Mouse (Mus musculus) liver, embryonic 16.5 days (tissue): Measurements from ENCODE around the gene Elf2. TPM values are rescaled to one million over a fixed set of nuclear protein-coding genes. Genes with fewer than 3 reads are reported as not detected.

Source experiments
- ATAC-seq: fragments of 200-750 bp; cut with Nextera tagmentation; 2 replicates; pipeline ENCODE4 v1.8.0; 2017; ENCODE audit warnings: low read depth, mild to moderate bottlenecking, moderate number of reproducible peaks, moderate library complexity
- H3K27ac ChIP-seq: fragments of 300-500 bp; sonication (generic); 2 replicates; pipeline ENCODE4 v1.5.1; 2014; ENCODE audit warnings: mild to moderate bottlenecking, low read length
- H3K27me3 ChIP-seq: fragments of 300-500 bp; sonication (generic); 2 replicates; pipeline ENCODE4 v1.6.1; 2014; ENCODE audit warnings: low read depth, low read length, mixed read lengths; ENCODE audit not compliant: control insufficient read depth, insufficient read depth
- H3K36me3 ChIP-seq: fragments of 300-500 bp; sonication (generic); 2 replicates; pipeline ENCODE4 v1.6.1; 2014; ENCODE audit warnings: mild to moderate bottlenecking; ENCODE audit not compliant: control insufficient read depth, insufficient read depth
- H3K4me1 ChIP-seq: fragments of 300-500 bp; sonication (generic); 2 replicates; pipeline ENCODE4 v1.6.1; 2014; ENCODE audit warnings: low read depth, low read length, mixed read lengths; ENCODE audit not compliant: control insufficient read depth
- H3K4me2 ChIP-seq: fragments of 300-500 bp; sonication (generic); 2 replicates; pipeline ENCODE4 v1.6.1; 2014; ENCODE audit warnings: low read depth, low read length, mixed read lengths
- H3K4me3 ChIP-seq: fragments of 300-500 bp; sonication (generic); 2 replicates; pipeline ENCODE4 v1.5.1; 2014; ENCODE audit warnings: low read depth, mild to moderate bottlenecking, low read length
- H3K9ac ChIP-seq: fragments of 300-500 bp; sonication (generic); 2 replicates; pipeline ENCODE4 v1.6.1; 2014; ENCODE audit warnings: low read depth, low read length
- H3K9me3 ChIP-seq: fragments of 300-500 bp; sonication (generic); replicated peaks from 2 replicates; pipeline ENCODE4 v1.6.1; 2016; ENCODE audit warnings: low read length; ENCODE audit not compliant: control insufficient read depth
- WGBS: fragments of 180-500 bp; shearing (Covaris S2); extraction: QIAGEN DNeasy Blood & Tissue Kit; methylation state at CpG from one replicate; pipeline ENCODE4 v1.1.7; 2014; ENCODE audit not compliant: insufficient replicate concordance; 5-methylcytosine and 5-hydroxymethylcytosine counted together
- polyA plus RNA-seq: library from polyadenylated mRNA; unstranded; fragments of >200 nt; fragmentation: Nextera tagmentation; extraction: Ambion mirVana; gene quantifications from 2 replicates; pipeline ENCODE4 v1.2.1, GENCODE M21; 2015

Gene Elf2
- polyA plus RNA-seq, 1 experiment from 2014 or later: 19.0 TPM

DNA sequence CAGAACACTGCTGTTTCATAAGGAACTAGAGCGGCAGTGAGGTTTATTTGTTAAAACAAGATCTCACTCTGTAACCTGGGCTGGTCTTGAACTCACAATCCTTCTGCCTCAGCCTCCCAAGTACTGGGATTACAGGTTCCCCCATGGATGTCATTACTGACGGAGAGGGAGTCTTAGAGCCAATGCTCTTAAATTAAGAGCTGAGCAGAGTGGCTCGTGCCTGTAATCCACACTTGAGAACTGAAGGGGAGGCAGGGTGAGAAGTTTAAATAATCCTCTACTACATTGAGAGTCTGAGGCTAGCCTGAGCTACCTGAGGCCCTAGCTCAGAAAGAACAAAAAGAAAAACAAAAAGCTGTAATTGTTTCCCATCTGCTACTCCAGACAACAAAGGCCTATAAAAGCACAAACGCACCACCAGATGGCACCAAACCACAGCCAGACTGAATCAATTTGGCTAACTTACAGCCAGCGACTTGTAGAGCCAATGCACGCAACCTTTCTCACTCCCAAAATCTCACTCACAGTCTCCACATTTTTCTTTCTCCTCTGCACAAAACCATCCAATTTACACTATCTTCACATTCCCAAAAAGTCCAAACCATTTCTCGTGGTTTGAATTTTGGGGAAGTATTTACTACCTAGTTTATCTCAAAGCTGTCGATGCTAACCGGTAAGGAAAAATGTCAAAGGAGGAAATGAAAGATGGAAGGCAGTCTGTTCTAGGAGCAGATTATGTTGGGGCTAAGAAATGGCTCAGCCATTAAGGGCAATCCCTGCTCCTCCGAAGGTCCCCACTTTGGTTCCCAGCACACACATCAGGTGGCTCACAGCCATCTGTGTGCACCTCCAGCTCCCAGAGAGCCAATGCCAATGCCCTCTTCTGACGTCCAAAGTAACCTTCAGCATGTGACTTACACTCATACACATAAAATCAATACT lies 51.3 kb downstream of the Elf2 start:
- 53% methylated on average over 11 of the region's 11 CpGs for WGBS
- Histone ChIP-seq H3K4me2 (no peak overlapping the region), H3K4me3 (no peak overlapping the region), H3K27me3 (no peaks in the 10 kb centered on the region), H3K9me3 (no peaks in the 10 kb centered on the region), H3K4me1 (no peaks in the 10 kb centered on the region), H3K27ac (no peak overlapping the region), H3K36me3 (peaks cover 13% of the 10 kb centered on the region), H3K9ac (no peak overlapping the region)
- ATAC-seq: peak; percentile 30; the same call in 1 of the 2 replicates

GRCm38 (mm10) chr3:51284375-51284774 lies 56.1 kb downstream of the Elf2 start:
- Histone ChIP-seq H3K4me3 (no peak overlapping the region), H3K27ac (no peak overlapping the region), H3K9me3 (no peaks in the 10 kb centered on the region), H3K27me3 (no peaks in the 10 kb centered on the region), H3K9ac (no peak overlapping the region), H3K4me1 (no peaks in the 10 kb centered on the region; the same call in 1 of the 2 replicates), H3K36me3 (peaks cover 7% of the 10 kb centered on the region; the same call in 1 of the 2 replicates), H3K4me2 (no peak overlapping the region)
- 67% methylated on average over 1 of the region's 1 CpGs for WGBS
- no peak for ATAC-seq

DNA sequence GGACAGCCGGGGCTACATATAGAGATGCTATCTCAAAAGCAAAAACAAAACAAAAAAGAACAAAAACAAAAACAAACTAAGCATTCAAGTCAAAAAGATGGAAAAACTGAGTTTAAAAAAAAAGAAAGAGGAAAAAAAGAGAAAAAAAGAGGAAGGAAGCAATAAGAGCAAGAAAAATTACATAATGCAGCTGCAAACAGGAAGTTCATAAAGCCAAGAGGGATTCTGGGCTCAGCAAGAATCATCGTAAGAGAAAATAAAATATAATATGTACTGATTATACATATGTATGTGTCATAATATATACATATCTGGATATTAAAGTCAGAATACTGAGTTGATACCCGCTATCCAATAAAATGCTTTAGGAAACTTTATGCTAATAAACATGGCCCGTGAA lies 58.7 kb downstream of the Elf2 start:
- H3K9me3 ChIP-seq: no peaks in the 10 kb centered on the region
- ATAC-seq: no peak
- no peak overlapping the region for H3K4me2 ChIP-seq
- H3K4me3 ChIP-seq: no peak overlapping the region
- no peaks in the 10 kb centered on the region for H3K27me3 ChIP-seq
- H3K27ac ChIP-seq: no peak overlapping the region
- H3K4me1 ChIP-seq: peaks cover 5% of the 10 kb centered on the region
- peaks cover 7% of the 10 kb centered on the region; the same call in 1 of the 2 replicates for H3K36me3 ChIP-seq
- 82% methylated on average over 4 of the region's 4 CpGs for WGBS
- no peak overlapping the region for H3K9ac ChIP-seq

- no peaks in the 10 kb centered on the region for H3K27me3 ChIP-seq
- peak overlapping the region; percentile 26; the same call in 1 of the 2 replicates for H3K4me2 ChIP-seq
- no peak overlapping the region for H3K4me3 ChIP-seq
- H3K36me3 ChIP-seq: no peaks in the 10 kb centered on the region
- no peak for ATAC-seq
- H3K27ac ChIP-seq: no peak overlapping the region
- peaks cover 11% of the 10 kb centered on the region for H3K4me1 ChIP-seq
- no peak overlapping the region for H3K9ac ChIP-seq
- H3K9me3 ChIP-seq: no peaks in the 10 kb centered on the region
- 71% methylated on average over 4 of the region's 4 CpGs for WGBS
Measured at GRCm38 (mm10) chr3:51278433-51278832, 62.0 kb downstream of the Elf2 start.

DNA sequence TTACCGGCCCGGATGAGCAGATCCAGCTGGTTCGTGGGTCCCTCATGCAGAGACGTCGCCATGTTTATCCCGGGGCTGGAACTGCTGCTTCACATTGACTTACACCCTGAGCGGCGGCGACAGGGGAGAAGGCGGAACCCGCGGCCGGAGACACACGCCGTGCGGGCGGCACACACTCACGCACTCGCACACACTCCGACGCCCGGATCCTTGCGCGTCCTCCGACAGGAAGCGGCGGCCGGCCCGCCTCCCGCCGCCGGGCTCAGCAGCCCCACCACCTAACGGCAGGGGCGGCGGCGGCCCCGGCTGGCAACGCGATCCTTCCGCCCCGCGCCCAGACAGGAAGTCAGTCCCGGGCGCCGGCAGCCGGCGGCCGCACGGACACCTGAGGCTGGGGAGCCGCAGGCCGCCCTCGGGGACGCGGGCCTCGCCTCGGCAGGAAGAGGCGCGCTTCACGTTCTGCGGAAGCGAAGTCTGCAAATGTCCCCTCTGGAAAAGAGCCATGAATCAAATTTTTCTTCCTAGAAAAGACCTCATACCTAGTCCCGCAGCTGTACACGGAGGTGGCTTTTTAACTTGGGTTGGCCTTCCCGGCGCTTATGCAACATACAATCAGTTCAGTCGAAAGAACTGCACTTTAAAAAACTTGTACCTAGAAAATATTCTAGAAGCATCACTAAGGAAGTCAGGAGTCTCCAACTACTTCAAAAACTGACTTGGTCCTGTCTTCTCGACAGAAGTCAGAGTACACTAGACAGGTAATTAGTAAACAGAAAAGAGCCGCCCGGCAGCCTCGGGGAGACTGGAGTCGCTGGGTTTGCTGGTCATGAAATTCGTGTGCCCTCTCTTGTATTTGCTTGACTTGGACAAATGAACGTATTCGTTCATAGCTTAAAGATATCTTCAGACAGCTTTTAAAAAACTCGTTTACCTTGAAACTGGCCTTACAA lies 63.0 kb downstream of the Elf2 start:
- H3K4me1 ChIP-seq: peaks cover 11% of the 10 kb centered on the region
- peak overlapping the region; percentile 92 for H3K27ac ChIP-seq
- no peaks in the 10 kb centered on the region for H3K27me3 ChIP-seq
- no peaks in the 10 kb centered on the region for H3K36me3 ChIP-seq
- peak overlapping the region; percentile 92 for H3K4me3 ChIP-seq
- no peaks in the 10 kb centered on the region for H3K9me3 ChIP-seq
- H3K9ac ChIP-seq: peak overlapping the region; percentile 87
- H3K4me2 ChIP-seq: peak overlapping the region; percentile 89
- ATAC-seq: peak; percentile 57
- WGBS: under 1% methylated on average over 73 of the region's 75 CpGs

DNA sequence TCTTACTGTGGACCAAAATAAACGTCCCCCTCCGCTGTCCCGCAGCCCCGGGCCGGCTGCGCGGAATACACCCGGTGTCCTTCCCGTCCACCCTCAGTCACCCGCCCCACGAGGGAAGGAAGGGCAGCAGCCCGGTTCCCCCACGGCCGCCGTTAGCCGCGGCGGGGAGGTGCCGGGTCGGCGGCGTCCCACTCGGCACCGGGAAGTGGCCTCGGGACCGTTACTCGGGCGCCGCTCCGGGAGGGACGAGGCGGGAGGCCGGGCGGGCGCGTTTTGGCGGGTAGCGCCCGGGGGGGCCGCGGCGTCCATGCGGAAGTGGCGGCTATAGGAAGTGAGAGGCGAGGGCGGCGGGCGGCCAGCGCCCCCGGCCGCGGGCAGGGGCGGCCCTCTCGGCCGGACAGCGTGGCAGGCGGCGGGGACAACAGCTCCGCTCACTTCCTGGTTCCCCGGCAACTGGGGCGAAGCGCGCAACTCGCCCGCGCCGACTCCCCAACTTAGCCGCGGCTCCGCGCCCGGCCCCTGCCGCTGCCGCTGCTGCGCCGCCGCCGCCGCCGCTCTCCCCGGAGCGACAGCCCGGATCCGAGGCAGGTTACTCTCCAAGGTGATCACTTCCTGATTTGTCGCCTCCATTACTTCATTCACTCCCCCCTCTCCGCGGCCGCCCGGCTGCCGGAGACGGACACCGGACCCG lies 63.9 kb downstream of the Elf2 start:
- peak overlapping the region; percentile 92 for H3K27ac ChIP-seq
- peak overlapping the region; percentile 89 for H3K4me2 ChIP-seq
- peaks cover 11% of the 10 kb centered on the region for H3K4me1 ChIP-seq
- H3K27me3 ChIP-seq: no peaks in the 10 kb centered on the region
- H3K4me3 ChIP-seq: peak overlapping the region; percentile 92
- ATAC-seq: peak; percentile 25
- under 1% methylated on average over 86 of the region's 93 CpGs for WGBS
- no peaks in the 10 kb centered on the region for H3K36me3 ChIP-seq
- H3K9ac ChIP-seq: peak overlapping the region; percentile 87
- no peaks in the 10 kb centered on the region for H3K9me3 ChIP-seq

GRCm38 (mm10) chr3:51275956-51276398 lies 64.5 kb downstream of the Elf2 start:
- ATAC-seq: peak; percentile 92
- peak overlapping the region; percentile 87 for H3K9ac ChIP-seq
- H3K4me3 ChIP-seq: peak overlapping the region; percentile 92
- H3K36me3 ChIP-seq: no peaks in the 10 kb centered on the region
- under 1% methylated on average over 33 of the region's 33 CpGs for WGBS
- peaks cover 11% of the 10 kb centered on the region for H3K4me1 ChIP-seq
- H3K9me3 ChIP-seq: no peaks in the 10 kb centered on the region
- H3K27ac ChIP-seq: peak overlapping the region; percentile 92
- H3K27me3 ChIP-seq: no peaks in the 10 kb centered on the region
- peak overlapping the region; percentile 89 for H3K4me2 ChIP-seq

- Histone ChIP-seq H3K36me3 (peaks cover 7% of the 10 kb centered on the region), H3K9ac (no peak overlapping the region), H3K27me3 (no peaks in the 10 kb centered on the region), H3K4me3 (no peak overlapping the region), H3K4me2 (no peak overlapping the region), H3K27ac (no peak overlapping the region), H3K4me1 (peaks cover 8% of the 10 kb centered on the region), H3K9me3 (no peaks in the 10 kb centered on the region)
- WGBS: 62% methylated on average over 12 of the region's 12 CpGs
- no peak for ATAC-seq
Measured at GRCm38 (mm10) chr3:51270069-51270817, 70.2 kb downstream of the Elf2 start.
